Mouse (Mus musculus) CH12.LX (cell line): ENCODE results near the gene 9130019O22Rik. TPM values are rescaled to one million over a fixed set of nuclear protein-coding genes. Genes with fewer than 3 reads are reported as not detected.

Experiments used
- DNase-seq: peaks from one replicate; pipeline ENCODE4 v3.0.0-alpha.2; 2013; ENCODE audit errors: extremely low read depth
- H3K27ac ChIP-seq: 2 replicates; pipeline ENCODE4 v1.5.1; 2012; ENCODE audit warnings: low read depth, mild to moderate bottlenecking, control low read depth, moderate library complexity; ENCODE audit not compliant: insufficient read depth
- H3K27me3 ChIP-seq: replicated peaks from 2 replicates; pipeline ENCODE3; 2012; ENCODE audit warnings: inconsistent platforms
- H3K36me3 ChIP-seq, 2 experiments: replicated peaks in 1 of 2; 2 replicates each; pipeline versions ENCODE3 to v1.6.1; 2012; ENCODE audit warnings: inconsistent platforms in 1 of 2, low read length in 1 of 2, mild to moderate bottlenecking in 1 of 2, mixed read lengths in 1 of 2, moderate library complexity in 1 of 2; ENCODE audit not compliant: control insufficient read depth in 1 of 2, insufficient read depth in 1 of 2
- H3K4me1 ChIP-seq, 2 experiments: 2 replicates each; pipeline ENCODE4 v1.6.1; 2012; ENCODE audit warnings: inconsistent platforms in 1 of 2, moderate library complexity in 1 of 2; ENCODE audit not compliant: insufficient read depth in 2 of 2, control insufficient read depth in 1 of 2
- H3K4me2 ChIP-seq: 2 replicates; pipeline ENCODE4 v1.6.1; 2012; ENCODE audit warnings: low read depth, mild to moderate bottlenecking, control low read depth; ENCODE audit not compliant: poor library complexity, insufficient read depth, severe bottlenecking
- H3K4me3 ChIP-seq, 3 experiments: fragments of 150-350 bp in 1 of 3; sonication (generic) in 1 of 3; replicated peaks in 1 of 3; 2 replicates each; pipeline versions ENCODE3 to v1.5.1; 2011 to 2012; ENCODE audit warnings: low read depth in 2 of 3, low read length in 2 of 3, mild to moderate bottlenecking in 2 of 3, moderate library complexity in 2 of 3, control low read depth in 1 of 3, improper control_type of control experiment in 1 of 3, inconsistent platforms in 1 of 3, mixed read lengths in 1 of 3; ENCODE audit not compliant: poor library complexity in 1 of 3
- H3K79me2 ChIP-seq: replicated peaks from 2 replicates; pipeline ENCODE4 v1.6.1; 2012; ENCODE audit warnings: mild to moderate bottlenecking, moderate library complexity; ENCODE audit not compliant: control insufficient read depth, poor library complexity, insufficient read depth, severe bottlenecking; ENCODE audit errors: extremely low read depth
- H3K9ac ChIP-seq: 2 replicates; pipeline ENCODE4 v1.6.1; 2012; ENCODE audit warnings: low read depth, mild to moderate bottlenecking, control low read depth, moderate library complexity; ENCODE audit not compliant: insufficient read depth
- H3K9me3 ChIP-seq: replicated peaks from 2 replicates; pipeline ENCODE3; 2012; ENCODE audit warnings: low read length, inconsistent platforms, mixed read lengths
- BHLHE40 ChIP-seq: IDR thresholded peaks from 2 replicates; pipeline ENCODE4 v1.6.1; 2011; ENCODE audit warnings: mild to moderate bottlenecking, low read depth, low read length, improper control_type of control experiment
- CHD1 ChIP-seq: IDR thresholded peaks from 2 replicates; pipeline ENCODE4 v1.6.1; 2012; ENCODE audit warnings: low read depth, low read length, improper control_type of control experiment, inconsistent platforms
- CHD2 ChIP-seq: IDR thresholded peaks from 2 replicates; pipeline ENCODE4 v1.6.1; 2011; ENCODE audit warnings: low read length, improper control_type of control experiment
- CTCF ChIP-seq, 2 experiments: IDR thresholded peaks in 1 of 2; conservative IDR thresholded peaks in 1 of 2; 2 replicates each; pipeline ENCODE4 v1.5.1; 2011 to 2012; ENCODE audit warnings: low read depth in 2 of 2, low read length in 2 of 2, improper control_type of control experiment in 1 of 2, inconsistent platforms in 1 of 2, mild to moderate bottlenecking in 1 of 2, moderate library complexity in 1 of 2
- EP300 ChIP-seq: IDR thresholded peaks from 2 replicates; pipeline ENCODE4 v1.6.1; 2011; ENCODE audit warnings: low read length, improper control_type of control experiment
- ETS1 ChIP-seq: conservative IDR thresholded peaks from 2 replicates; pipeline ENCODE4 v1.6.1; 2012; ENCODE audit warnings: low read depth, mild to moderate bottlenecking, inconsistent platforms, low read length, improper control_type of control experiment, moderate library complexity
- HCFC1 ChIP-seq: IDR thresholded peaks from 2 replicates; pipeline ENCODE4 v1.6.1; 2012; ENCODE audit warnings: low read depth, mild to moderate bottlenecking, inconsistent platforms, low read length, improper control_type of control experiment
- IRF4 ChIP-seq: IDR thresholded peaks from 2 replicates; pipeline ENCODE4 v1.6.1; 2014; ENCODE audit warnings: low read depth, mild to moderate bottlenecking, inconsistent platforms, low read length, improper control_type of control experiment
- JUND ChIP-seq: conservative IDR thresholded peaks from 2 replicates; pipeline ENCODE4 v1.6.1; 2011; ENCODE audit warnings: low read depth, low read length, improper control_type of control experiment
- KAT2A ChIP-seq: IDR thresholded peaks from 2 replicates; pipeline ENCODE4 v1.6.1; 2012; ENCODE audit warnings: low read length, improper control_type of control experiment, inconsistent platforms; ENCODE audit not compliant: insufficient replicate concordance
- MAX ChIP-seq: IDR thresholded peaks from 2 replicates; pipeline ENCODE4 v1.6.1; 2011; ENCODE audit warnings: low read length, improper control_type of control experiment
- MYC ChIP-seq: IDR thresholded peaks from 2 replicates; pipeline ENCODE4 v1.6.1; 2011; ENCODE audit warnings: low read depth, mild to moderate bottlenecking, improper control_type of control experiment, low read length
- POLR2A ChIP-seq: IDR thresholded peaks from 2 replicates; pipeline ENCODE4 v1.6.1; 2011; ENCODE audit warnings: low read depth, mild to moderate bottlenecking, improper control_type of control experiment, low read length
- RAD21 ChIP-seq: IDR thresholded peaks from 2 replicates; pipeline ENCODE4 v1.6.1; 2011; ENCODE audit warnings: low read depth, mild to moderate bottlenecking, low read length, improper control_type of control experiment, moderate library complexity
- SIN3A ChIP-seq: IDR thresholded peaks from 2 replicates; pipeline ENCODE4 v1.6.1; 2012; ENCODE audit warnings: low read length, improper control_type of control experiment, inconsistent platforms
- USF1 ChIP-seq: IDR thresholded peaks from 2 replicates; pipeline ENCODE4 v1.6.1; 2014; ENCODE audit warnings: low read depth, mild to moderate bottlenecking, inconsistent platforms, low read length, improper control_type of control experiment
- dilution Hi-C: fragments of 300-500 bp; cut with MboI; formaldehyde crosslinking; loops from 2 replicates; pipeline ENCODE4 v1.14.3; 2020; ENCODE audit warnings: low sequenced_read_pairs; ENCODE audit not compliant: extremely low pct_unique_long_range_greater_than_20kb, extremely low pct_ligation_motif_present
- in situ Hi-C: fragments of 300-500 bp; cut with MboI; formaldehyde crosslinking; loops from 3 replicates; pipeline ENCODE4 v1.14.3; 2019; ENCODE audit warnings: low sequenced_read_pairs, low pct_ligation_motif_present, low pct_unique_long_range_greater_than_20kb, mixed read lengths
- polyA plus RNA-seq: library from polyadenylated mRNA; unstranded; fragments of >175 nt; gene quantifications from 2 replicates; pipeline ENCODE4 v1.2.1, GENCODE M21; 2012; ENCODE audit warnings: low read depth; ENCODE audit not compliant: insufficient read length
- total RNA-seq, 2 experiments: library from RNA; depleted of rRNA; stranded (reverse); fragments of 300-350 nt in 1 of 2; fragments of >200 nt in 1 of 2; gene quantifications; 2 replicates each; pipeline ENCODE4 v1.2.3; 2012 to 2014

The 9130019O22Rik gene
- total and polyA plus RNA-seq, 3 experiments, result 3.3 to 4.2 (median 4.0) TPM

GRCm38 (mm10) chr7:127343351-127344019 is 43.5 kb downstream of the 9130019O22Rik start:
- no peaks in the 10 kb centered on the region for H3K79me2 ChIP-seq
- no peak overlapping the region for H3K4me3 ChIP-seq
- H3K4me2 ChIP-seq, result no peak overlapping the region
- no peak overlapping the region for H3K27ac ChIP-seq
- no peak for DNase-seq
- dilution Hi-C loops, result no loop called here
- H3K9me3 ChIP-seq, result no peaks in the 10 kb centered on the region
- H3K9ac ChIP-seq, result no peak overlapping the region
- in situ Hi-C loops, result no loop called here
- peaks cover 7% of the 10 kb centered on the region for H3K27me3 ChIP-seq
- H3K36me3 ChIP-seq, result peaks cover 10 to 24% of the 10 kb centered on the region in 2 experiments
- H3K4me1 ChIP-seq, result peaks cover 0 to 11% of the 10 kb centered on the region in 2 experiments; a peak in 2 of 4 replicates
- TF ChIP-seq POLR2A, result no peak
- TF ChIP-seq BHLHE40, result no peak
- TF ChIP-seq IRF4, result no peak
- TF ChIP-seq CTCF (conservative IDR thresholded peaks at IDR 0.05 in 1 of 2, IDR thresholded peaks at IDR 0.05 in 1 of 2; ENCODE audit: low read depth in 2 of 2, low read length in 2 of 2), result no peak
- no peak for TF ChIP-seq KAT2A
- TF ChIP-seq HCFC1, result no peak
- TF ChIP-seq EP300, result no peak
- TF ChIP-seq SIN3A, result no peak
- TF ChIP-seq MYC, result no peak
- TF ChIP-seq CHD2, result no peak
- TF ChIP-seq JUND, result no peak
- no peak for TF ChIP-seq RAD21
- TF ChIP-seq ETS1, result no peak
- no peak for TF ChIP-seq USF1

- H3K4me3 ChIP-seq, result no peak overlapping the region
- in situ Hi-C loops, result no loop called here
- peaks cover 10 to 25% of the 10 kb centered on the region in 2 experiments for H3K36me3 ChIP-seq
- peaks cover 0 to 11% of the 10 kb centered on the region in 2 experiments; a peak in 2 of 4 replicates for H3K4me1 ChIP-seq
- H3K4me2 ChIP-seq, result no peak overlapping the region
- DNase-seq, result no peak
- H3K9me3 ChIP-seq, result no peaks in the 10 kb centered on the region
- peaks cover 7% of the 10 kb centered on the region for H3K27me3 ChIP-seq
- H3K9ac ChIP-seq, result no peak overlapping the region
- H3K79me2 ChIP-seq, result no peaks in the 10 kb centered on the region
- TF ChIP-seq MAX (no peak), CHD1 (no peak), POLR2A (no peak)
- TF ChIP-seq, all 38 proteins: peak for 0
- dilution Hi-C loops, result no loop called here
- H3K27ac ChIP-seq, result no peak overlapping the region
These were observed 44.1 kb downstream of the 9130019O22Rik start for GRCm38 (mm10) chr7:127342888-127343287.
